Mouse (Mus musculus) liver, postnatal 0 days (tissue): ENCODE measurements at regions not wholly inside any gene's neighbourhood (a gene's known extent, or its start where the extent isn't known, plus 50 kb on each side); places are given as distances from the start of the nearest gene placed in this dataset.
A peak's percentile ranks its signal among the peaks of the same experiment; 100 is the strongest.

Experiments
- ATAC-seq: fragments of 200-750 bp; cut with Nextera tagmentation; 2 replicates; pipeline ENCODE4 v1.8.0; 2017; ENCODE audit warnings: mild to moderate bottlenecking, moderate library complexity
- DNase-seq: peaks from one replicate; pipeline ENCODE4 v3.0.0-alpha.2; 2016
- H3K27ac ChIP-seq: fragments of 300-500 bp; sonication (generic); 2 replicates; pipeline ENCODE4 v1.5.1; 2014; ENCODE audit warnings: antibody characterized with exemption, moderate library complexity, mild to moderate bottlenecking, low read depth
- H3K27me3 ChIP-seq: fragments of 300-500 bp; sonication (generic); 2 replicates; pipeline ENCODE4 v1.6.1; 2014; ENCODE audit warnings: low read length, control low read depth, mixed read lengths; ENCODE audit not compliant: insufficient read depth
- H3K36me3 ChIP-seq: fragments of 300-500 bp; sonication (generic); replicated peaks from 2 replicates; pipeline ENCODE4 v1.6.1; 2014; ENCODE audit warnings: mild to moderate bottlenecking, control low read depth, low read length, moderate library complexity, mixed read lengths; ENCODE audit not compliant: insufficient read depth
- H3K4me1 ChIP-seq: fragments of 300-500 bp; sonication (generic); 2 replicates; pipeline ENCODE4 v1.6.1; 2014; ENCODE audit warnings: antibody characterized with exemption, mild to moderate bottlenecking, control low read depth; ENCODE audit not compliant: insufficient read depth
- H3K4me2 ChIP-seq: fragments of 300-500 bp; sonication (generic); 2 replicates; pipeline ENCODE4 v1.6.1; 2014; ENCODE audit warnings: low read depth, mild to moderate bottlenecking, low read length, moderate library complexity, mixed read lengths
- H3K4me3 ChIP-seq: fragments of 300-500 bp; sonication (generic); 2 replicates; pipeline ENCODE4 v1.5.1; 2014; ENCODE audit warnings: low read depth, low read length
- H3K9ac ChIP-seq: fragments of 300-500 bp; sonication (generic); replicated peaks from 2 replicates; pipeline ENCODE4 v1.6.1; 2014; ENCODE audit warnings: mild to moderate bottlenecking, moderate library complexity
- H3K9me3 ChIP-seq: fragments of 300-500 bp; sonication (generic); 2 replicates; pipeline ENCODE4 v1.6.1; 2016; ENCODE audit warnings: mild to moderate bottlenecking, control low read depth, low read length, mixed read lengths
- CTCF ChIP-seq: sonication (generic); IDR thresholded peaks from 2 replicates; pipeline ENCODE4 v1.5.1; 2016; ENCODE audit warnings: antibody characterized with exemption, low read depth
- EP300 ChIP-seq: IDR thresholded peaks from 2 replicates; pipeline ENCODE4 v1.6.1; 2016; ENCODE audit warnings: antibody characterized with exemption, low read depth, mild to moderate bottlenecking
- WGBS: fragments of 180-500 bp; shearing (Covaris S2); extraction: QIAGEN DNeasy Blood & Tissue Kit; methylation state at CpG from one replicate; pipeline ENCODE4 v1.1.7; 2014; ENCODE audit not compliant: insufficient replicate concordance; 5-methylcytosine and 5-hydroxymethylcytosine counted together

- no peak for ATAC-seq
- H3K9ac ChIP-seq: no peak overlapping the region
- no peaks in the 10 kb centered on the region for H3K9me3 ChIP-seq
- H3K4me2 ChIP-seq: no peak overlapping the region
- H3K27me3 ChIP-seq: no peaks in the 10 kb centered on the region
- WGBS: 43% methylated on average over 6 of the region's 6 CpGs
- no peak for TF ChIP-seq CTCF
- TF ChIP-seq EP300: no peak
- DNase-seq: no peak
- H3K27ac ChIP-seq: no peak overlapping the region
- no peak overlapping the region for H3K4me3 ChIP-seq
- no peaks in the 10 kb centered on the region for H3K36me3 ChIP-seq
- H3K4me1 ChIP-seq: no peaks in the 10 kb centered on the region
These were observed 85.4 kb downstream of the Rpap3 start for GRCm38 (mm10) chr15:97620261-97620660.

GRCm38 (mm10) chr15:97619764-97620163 is 85.9 kb downstream of the Rpap3 start:
- H3K9me3 ChIP-seq: no peaks in the 10 kb centered on the region
- DNase-seq (no peak), ATAC-seq (no peak)

DNA sequence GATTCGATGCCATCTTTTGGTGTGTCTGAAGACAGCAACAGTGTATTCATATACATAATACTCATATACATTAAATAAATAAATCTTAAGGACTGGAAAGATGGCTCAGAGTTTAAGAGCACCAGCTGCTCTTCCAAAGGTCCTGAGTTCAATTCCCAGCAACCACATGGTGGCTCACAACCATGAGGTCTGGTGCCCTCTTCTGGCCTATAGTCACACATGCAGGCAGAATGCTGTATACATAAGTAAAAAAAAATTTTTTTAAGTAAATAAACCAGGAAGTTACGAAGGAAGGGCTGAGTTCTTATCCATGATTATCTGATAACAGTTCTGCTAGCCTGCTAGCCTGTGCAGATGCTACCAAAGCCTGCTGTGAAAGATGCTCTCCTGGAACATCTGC is 93.3 kb downstream of the Rpap3 start:
- ATAC-seq (no peak), DNase-seq (no peak)
- H3K27me3 ChIP-seq: no peaks in the 10 kb centered on the region
- H3K4me3 ChIP-seq: no peak overlapping the region
- no peaks in the 10 kb centered on the region for H3K9me3 ChIP-seq
- no peak overlapping the region for H3K4me2 ChIP-seq
- H3K9ac ChIP-seq: no peak overlapping the region
- no peaks in the 10 kb centered on the region for H3K36me3 ChIP-seq
- TF ChIP-seq CTCF (peak; percentile 45), EP300 (no peak)
- H3K4me1 ChIP-seq: no peaks in the 10 kb centered on the region
- H3K27ac ChIP-seq: no peak overlapping the region
- WGBS: 62% methylated on average over 2 of the region's 2 CpGs

More at GRCm38 (mm10) chr15:97619764-97620163, 85.9 kb downstream of the Rpap3 start:
- Histone ChIP-seq H3K36me3 (no peaks in the 10 kb centered on the region), H3K27ac (no peak overlapping the region), H3K27me3 (no peaks in the 10 kb centered on the region), H3K4me1 (no peaks in the 10 kb centered on the region), H3K9ac (no peak overlapping the region), H3K4me2 (no peak overlapping the region), H3K4me3 (no peak overlapping the region)
- no peak for TF ChIP-seq CTCF
- TF ChIP-seq EP300: no peak
- 73% methylated on average over 7 of the region's 7 CpGs for WGBS

DNA sequence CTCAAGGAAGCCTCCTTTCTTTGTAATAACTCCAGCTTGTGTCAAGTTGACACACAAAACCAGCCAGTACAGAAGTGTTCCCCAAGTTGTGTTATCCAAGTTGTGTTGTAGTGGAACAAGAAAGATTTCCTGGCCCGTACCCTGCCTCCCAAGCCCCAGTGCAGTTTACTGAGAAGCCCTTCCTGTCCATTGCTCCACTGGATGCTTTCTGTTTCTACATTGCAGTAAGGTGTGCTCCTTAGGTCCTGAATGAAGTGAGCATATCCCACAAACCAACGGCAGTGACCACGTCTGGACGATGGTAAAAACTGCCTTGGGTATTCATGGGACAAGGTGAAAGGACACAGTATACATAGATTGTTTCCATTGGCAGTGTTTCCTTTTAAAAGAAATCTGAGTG is 94.9 kb downstream of the Rpap3 start:
- ATAC-seq: no peak
- 90% methylated on average over 4 of the region's 4 CpGs for WGBS
- no peaks in the 10 kb centered on the region for H3K9me3 ChIP-seq

GRCm38 (mm10) chr15:97609496-97609895 is 96.1 kb downstream of the Rpap3 start:
- Histone ChIP-seq H3K4me3 (no peak overlapping the region), H3K9ac (no peak overlapping the region), H3K4me1 (peaks cover 5% of the 10 kb centered on the region; the same call in 1 of the 2 replicates), H3K36me3 (no peaks in the 10 kb centered on the region), H3K9me3 (no peaks in the 10 kb centered on the region), H3K27ac (no peak overlapping the region), H3K27me3 (0 out of 2 replicates have a peak, but pooled peaks cover 3% of the 10 kb centered on the region), H3K4me2 (no peak overlapping the region)
- ATAC-seq (no peak), DNase-seq (no peak)
- TF ChIP-seq CTCF (no peak), EP300 (no peak)
- 71% methylated on average over 7 of the region's 7 CpGs for WGBS

More for the DNA sequence above, 94.9 kb downstream of the Rpap3 start:
- no peak overlapping the region for H3K4me3 ChIP-seq
- H3K4me1 ChIP-seq: peaks cover 5% of the 10 kb centered on the region; the same call in 1 of the 2 replicates
- DNase-seq: no peak
- TF ChIP-seq EP300: no peak
- no peak for TF ChIP-seq CTCF
- H3K27me3 ChIP-seq: 0 out of 2 replicates have a peak, but pooled peaks cover 2% of the 10 kb centered on the region
- no peak overlapping the region for H3K9ac ChIP-seq
- no peak overlapping the region for H3K27ac ChIP-seq
- no peak overlapping the region for H3K4me2 ChIP-seq
- no peaks in the 10 kb centered on the region for H3K36me3 ChIP-seq

DNA sequence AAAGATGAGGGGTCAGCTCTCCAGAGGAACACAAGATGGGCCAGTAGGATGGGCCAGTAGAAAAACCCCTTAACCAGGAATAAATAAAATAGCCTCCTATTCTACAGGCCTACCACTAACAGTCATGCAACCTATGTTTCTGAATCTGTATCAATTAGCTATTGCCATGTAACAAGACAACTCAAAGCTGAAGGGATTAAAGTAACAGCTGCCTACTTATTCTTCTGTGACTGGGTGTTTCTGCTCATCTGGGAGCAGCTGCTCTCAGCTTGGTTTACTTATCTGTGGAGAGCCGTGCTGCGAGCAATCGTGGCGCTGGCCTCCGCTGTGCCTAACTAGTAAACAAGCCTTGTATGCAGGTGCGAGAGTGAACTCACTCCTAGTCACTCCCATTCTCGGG is 97.0 kb downstream of the Rpap3 start:
- 78% methylated on average over 7 of the region's 7 CpGs for WGBS
- Histone ChIP-seq H3K4me1 (peaks cover 5% of the 10 kb centered on the region; the same call in 1 of the 2 replicates), H3K9ac (no peak overlapping the region), H3K4me3 (no peak overlapping the region), H3K4me2 (no peak overlapping the region), H3K9me3 (no peaks in the 10 kb centered on the region), H3K27ac (no peak overlapping the region), H3K36me3 (no peaks in the 10 kb centered on the region), H3K27me3 (0 out of 2 replicates have a peak, but pooled peaks cover 3% of the 10 kb centered on the region)
- DNase-seq: no peak
- no peak for ATAC-seq
- TF ChIP-seq EP300 (no peak), CTCF (no peak)

GRCm38 (mm10) chr15:97607617-97608206 is 97.9 kb downstream of the Rpap3 start:
- Histone ChIP-seq H3K9ac (no peak overlapping the region), H3K9me3 (no peaks in the 10 kb centered on the region), H3K27ac (no peak overlapping the region), H3K27me3 (0 out of 2 replicates have a peak, but pooled peaks cover 3% of the 10 kb centered on the region), H3K4me2 (no peak overlapping the region), H3K4me3 (no peak overlapping the region), H3K4me1 (peaks cover 5% of the 10 kb centered on the region; the same call in 1 of the 2 replicates), H3K36me3 (no peaks in the 10 kb centered on the region)
- no peak for TF ChIP-seq CTCF
- TF ChIP-seq EP300: no peak
- ATAC-seq: no peak
- 77% methylated on average over 15 of the region's 15 CpGs for WGBS
- DNase-seq: no peak
